Mouse (Mus musculus) midbrain, embryonic 15.5 days (tissue): ENCODE results near the gene Rbm8a. TPM values are rescaled to one million over a fixed set of nuclear protein-coding genes. Genes with fewer than 3 reads are reported as not detected.
A peak's percentile ranks its signal among the peaks of the same experiment; 100 is the strongest.

Experiments used
- ATAC-seq: fragments of 200-750 bp; cut with Nextera tagmentation; replicated peaks from 2 replicates; pipeline ENCODE4 v1.8.0; 2017; ENCODE audit warnings: moderate TSS enrichment
- H3K27ac ChIP-seq: fragments of 300-500 bp; sonication (generic); 2 replicates; pipeline ENCODE4 v1.5.1; 2015; ENCODE audit warnings: mild to moderate bottlenecking, inconsistent platforms
- H3K27me3 ChIP-seq: fragments of 300-500 bp; sonication (generic); replicated peaks from 2 replicates; pipeline ENCODE4 v1.6.1; 2015; ENCODE audit warnings: inconsistent platforms
- H3K36me3 ChIP-seq: fragments of 300-500 bp; sonication (generic); replicated peaks from 2 replicates; pipeline ENCODE4 v1.6.1; 2015; ENCODE audit warnings: inconsistent platforms
- H3K4me1 ChIP-seq: fragments of 300-500 bp; sonication (generic); 2 replicates; pipeline ENCODE4 v1.6.1; 2015; ENCODE audit warnings: inconsistent platforms
- H3K4me2 ChIP-seq: fragments of 300-500 bp; sonication (generic); 2 replicates; pipeline ENCODE4 v1.6.1; 2015; ENCODE audit warnings: inconsistent platforms, mild to moderate bottlenecking, moderate library complexity
- H3K4me3 ChIP-seq: fragments of 300-500 bp; sonication (generic); 2 replicates; pipeline ENCODE4 v1.5.1; 2015; ENCODE audit warnings: mild to moderate bottlenecking, inconsistent platforms
- H3K9ac ChIP-seq: fragments of 300-500 bp; sonication (generic); 2 replicates; pipeline ENCODE4 v1.6.1; 2015; ENCODE audit warnings: mild to moderate bottlenecking, inconsistent platforms
- H3K9me3 ChIP-seq: fragments of 300-500 bp; sonication (generic); 2 replicates; pipeline ENCODE4 v1.6.1; 2016; ENCODE audit warnings: inconsistent platforms
- WGBS: fragments of 180-500 bp; shearing (Covaris S2); methylation state at CpG from one replicate; pipeline ENCODE4 v1.1.7; 2015; ENCODE audit warnings: mixed read lengths; 5-methylcytosine and 5-hydroxymethylcytosine counted together
- polyA plus RNA-seq: library from polyadenylated mRNA; unstranded; fragments of >200 nt; fragmentation: Nextera tagmentation; extraction: Ambion mirVana; gene quantifications from 2 replicates; pipeline ENCODE4 v1.2.1, GENCODE M21; 2015

Gene Rbm8a
- polyA plus RNA-seq, result 121 and 127 TPM in 2 replicates

- Histone ChIP-seq H3K9ac (peak within 1 kb of the TSS; percentile 64), H3K36me3 (peaks cover 7% of the 10 kb centered on the region; the same call in 1 of the 2 replicates), H3K4me3 (peak within 1 kb of the TSS; percentile 73), H3K9me3 (no peaks in the 10 kb centered on the region), H3K27me3 (no peaks in the 10 kb centered on the region), H3K4me1 (peaks cover 20% of the 10 kb centered on the region), H3K27ac (peak within 1 kb of the TSS; percentile 79), H3K4me2 (peak within 1 kb of the TSS; percentile 70)
- ATAC-seq, result peak; percentile 96
- WGBS, result under 1% methylated on average over 48 of the region's 48 CpGs
Observed at GRCm38 (mm10) chr3:96629729-96630600, at the start of gene Rbm8a. Gene Rbm8a (plus strand): TSS chr3:96629933.

- ATAC-seq, result no peak
Observed at GRCm38 (mm10) chr3:96581141-96581540, 48.6 kb upstream of the Rbm8a start.

GRCm38 (mm10) chr3:96581771-96582515 is 47.8 kb upstream of the Rbm8a start:
- Histone ChIP-seq H3K4me3 (no peak overlapping the region), H3K27ac (no peak overlapping the region), H3K4me1 (peaks cover 12% of the 10 kb centered on the region), H3K9me3 (no peaks in the 10 kb centered on the region), H3K4me2 (no peak overlapping the region), H3K36me3 (no peaks in the 10 kb centered on the region), H3K27me3 (no peaks in the 10 kb centered on the region), H3K9ac (no peak overlapping the region)
- WGBS, result 86% methylated on average over 16 of the region's 16 CpGs
- no peak for ATAC-seq

More at GRCm38 (mm10) chr3:96581141-96581540, 48.6 kb upstream of the Rbm8a start:
- no peak overlapping the region for H3K4me2 ChIP-seq
- H3K27me3 ChIP-seq, result no peaks in the 10 kb centered on the region
- H3K4me3 ChIP-seq, result no peak overlapping the region
- no peak overlapping the region for H3K9ac ChIP-seq
- no peaks in the 10 kb centered on the region for H3K36me3 ChIP-seq
- H3K27ac ChIP-seq, result no peak overlapping the region
- H3K9me3 ChIP-seq, result no peaks in the 10 kb centered on the region
- peaks cover 20% of the 10 kb centered on the region for H3K4me1 ChIP-seq
- 43% methylated on average over 6 of the region's 6 CpGs for WGBS

- H3K4me3 ChIP-seq, result no peak overlapping the region
- H3K4me1 ChIP-seq, result peaks cover 8% of the 10 kb centered on the region; the same call in 1 of the 2 replicates
- H3K27ac ChIP-seq, result no peak overlapping the region
- no peak overlapping the region for H3K4me2 ChIP-seq
- WGBS, result 87% methylated on average over 5 of the region's 5 CpGs
- H3K9ac ChIP-seq, result no peak overlapping the region
- no peak for ATAC-seq
- no peaks in the 10 kb centered on the region for H3K36me3 ChIP-seq
- H3K9me3 ChIP-seq, result no peaks in the 10 kb centered on the region
- no peaks in the 10 kb centered on the region for H3K27me3 ChIP-seq
Observed at GRCm38 (mm10) chr3:96583386-96583785, 46.3 kb upstream of the Rbm8a start.

GRCm38 (mm10) chr3:96590657-96591056 is 39.1 kb upstream of the Rbm8a start:
- peaks cover 16% of the 10 kb centered on the region for H3K4me1 ChIP-seq
- H3K4me3 ChIP-seq, result no peak overlapping the region
- H3K27me3 ChIP-seq, result peaks cover 3% of the 10 kb centered on the region; the same call in 1 of the 2 replicates
- no peaks in the 10 kb centered on the region for H3K9me3 ChIP-seq
- no peak overlapping the region for H3K27ac ChIP-seq
- no peak overlapping the region for H3K9ac ChIP-seq
- no peaks in the 10 kb centered on the region for H3K36me3 ChIP-seq
- H3K4me2 ChIP-seq, result no peak overlapping the region
- 84% methylated on average over 4 of the region's 4 CpGs for WGBS
- no peak for ATAC-seq

GRCm38 (mm10) chr3:96593374-96593773 is 36.4 kb upstream of the Rbm8a start:
- Histone ChIP-seq H3K27me3 (peaks cover 3% of the 10 kb centered on the region; the same call in 1 of the 2 replicates), H3K4me3 (peak overlapping the region; percentile 68), H3K9me3 (no peaks in the 10 kb centered on the region), H3K27ac (peak overlapping the region; percentile 84), H3K36me3 (no peaks in the 10 kb centered on the region), H3K4me1 (peaks cover 43% of the 10 kb centered on the region), H3K4me2 (peak overlapping the region; percentile 82), H3K9ac (peak overlapping the region; percentile 63)
- WGBS, result 1% methylated on average over 10 of the region's 10 CpGs
- 0 out of 2 replicates have a peak, but pooled peaks have one; percentile 2 for ATAC-seq

- peak; percentile 86 for ATAC-seq
- Histone ChIP-seq H3K27ac (peak within 1 kb of the TSS; percentile 84), H3K27me3 (peaks cover 3% of the 10 kb centered on the region; the same call in 1 of the 2 replicates), H3K36me3 (no peaks in the 10 kb centered on the region), H3K4me2 (peak within 1 kb of the TSS; percentile 82), H3K4me1 (peaks cover 49% of the 10 kb centered on the region), H3K9ac (peak within 1 kb of the TSS; percentile 63), H3K4me3 (peak within 1 kb of the TSS; percentile 68), H3K9me3 (no peaks in the 10 kb centered on the region)
- WGBS, result under 1% methylated on average over 34 of the region's 38 CpGs
Observed at GRCm38 (mm10) chr3:96593790-96594560, 35.8 kb upstream of the Rbm8a start, which contains the start of gene Polr3gl. Gene Polr3gl (minus strand): TSS chr3:96594181.

GRCm38 (mm10) chr3:96594851-96595250 is 34.9 kb upstream of the Rbm8a start:
- no peak for ATAC-seq
- Histone ChIP-seq H3K27me3 (peaks cover 3% of the 10 kb centered on the region; the same call in 1 of the 2 replicates), H3K9ac (no peak overlapping the region), H3K9me3 (no peaks in the 10 kb centered on the region), H3K4me3 (no peak overlapping the region), H3K4me1 (peaks cover 58% of the 10 kb centered on the region), H3K4me2 (no peak overlapping the region), H3K27ac (no peak overlapping the region), H3K36me3 (no peaks in the 10 kb centered on the region)
- WGBS, result 78% methylated on average over 5 of the region's 5 CpGs

GRCm38 (mm10) chr3:96595661-96596060 is 34.1 kb upstream of the Rbm8a start:
- peak overlapping the region; percentile 95 for H3K4me2 ChIP-seq
- peak overlapping the region; percentile 51 for H3K4me3 ChIP-seq
- 23% methylated on average over 6 of the region's 6 CpGs for WGBS
- no peaks in the 10 kb centered on the region for H3K36me3 ChIP-seq
- ATAC-seq, result no peak
- H3K4me1 ChIP-seq, result peaks cover 66% of the 10 kb centered on the region
- H3K27me3 ChIP-seq, result peaks cover 3% of the 10 kb centered on the region; the same call in 1 of the 2 replicates
- peak overlapping the region; percentile 53 for H3K27ac ChIP-seq
- no peaks in the 10 kb centered on the region for H3K9me3 ChIP-seq
- H3K9ac ChIP-seq, result peak overlapping the region; percentile 51; the same call in 1 of the 2 replicates

- H3K9ac ChIP-seq, result peak within 1 kb of the TSS; percentile 51
- under 1% methylated on average over 17 of the region's 23 CpGs for WGBS
- H3K4me1 ChIP-seq, result peaks cover 67% of the 10 kb centered on the region
- H3K36me3 ChIP-seq, result no peaks in the 10 kb centered on the region
- H3K9me3 ChIP-seq, result no peaks in the 10 kb centered on the region
- peaks cover 3% of the 10 kb centered on the region; the same call in 1 of the 2 replicates for H3K27me3 ChIP-seq
- peak within 1 kb of the TSS; percentile 51 for H3K4me3 ChIP-seq
- peak within 1 kb of the TSS; percentile 95 for H3K4me2 ChIP-seq
- H3K27ac ChIP-seq, result peak within 1 kb of the TSS; percentile 53
- ATAC-seq, result no peak
Observed at GRCm38 (mm10) chr3:96596228-96596707, 33.5 kb upstream of the Rbm8a start, which contains the start of gene Ankrd34a. Gene Ankrd34a (plus strand): TSS chr3:96596636.

GRCm38 (mm10) chr3:96596855-96597254 is 32.9 kb upstream of the Rbm8a start:
- no peaks in the 10 kb centered on the region for H3K9me3 ChIP-seq
- peak overlapping the region; percentile 95 for H3K4me2 ChIP-seq
- no peaks in the 10 kb centered on the region for H3K36me3 ChIP-seq
- peaks cover 69% of the 10 kb centered on the region for H3K4me1 ChIP-seq
- peak overlapping the region; percentile 51 for H3K9ac ChIP-seq
- H3K27me3 ChIP-seq, result peaks cover 3% of the 10 kb centered on the region; the same call in 1 of the 2 replicates
- peak overlapping the region; percentile 53 for H3K27ac ChIP-seq
- 5% methylated on average over 12 of the region's 12 CpGs for WGBS
- H3K4me3 ChIP-seq, result peak overlapping the region; percentile 51
- no peak for ATAC-seq
